Mouse (Mus musculus): ENCODE measurements at regions not wholly inside any gene's neighbourhood (a gene's known extent, or its start where the extent isn't known, plus 50 kb on each side); places are given as distances from the start of the nearest gene placed in this dataset.
"Not testable (repeated sequence)": the region's sequence is repeated elsewhere in the genome, so short reads cannot be mapped to it uniquely, and the experiment has no call there.

GRCm38 (mm10) chr14:120797916-120798490 lies 113.0 kb upstream of the Ipo5 start:
- Histone ChIP-seq H3K4me3 (no peak overlapping the region), H3K27ac (no peak overlapping the region)
- no peak for TF ChIP-seq CTCF (conservative IDR thresholded peaks at IDR 0.05)
- no peak for DNase-seq (ENCODE audit: low spot score in 2 of 2)

- Histone ChIP-seq H3K4me3 (no peak overlapping the region), H3K27ac (no peak overlapping the region)
- no peak for TF ChIP-seq CTCF (conservative IDR thresholded peaks at IDR 0.05)
- DNase-seq (ENCODE audit: low spot score in 2 of 2): no peak
Observed at GRCm38 (mm10) chr14:120803191-120803590, 107.8 kb upstream of the Ipo5 start.

GRCm38 (mm10) chr14:120803739-120804138 lies 107.3 kb upstream of the Ipo5 start:
- DNase-seq (ENCODE audit: low spot score in 2 of 2): no peak
- no peak for TF ChIP-seq CTCF (conservative IDR thresholded peaks at IDR 0.05)
- Histone ChIP-seq H3K4me3 (no peak overlapping the region), H3K27ac (no peak overlapping the region)

GRCm38 (mm10) chr14:120804183-120804848 lies 106.7 kb upstream of the Ipo5 start:
- no peak overlapping the region for H3K27ac ChIP-seq
- TF ChIP-seq CTCF (conservative IDR thresholded peaks at IDR 0.05): no peak
- no peak for DNase-seq (ENCODE audit: low spot score in 2 of 2)
- no peak overlapping the region for H3K4me3 ChIP-seq

- Histone ChIP-seq H3K4me3 (no peak overlapping the region), H3K27ac (peak overlapping the region; percentile 43)
- DNase-seq (ENCODE audit: low spot score in 2 of 2): no peak
- no peak for TF ChIP-seq CTCF (conservative IDR thresholded peaks at IDR 0.05)
Observed at GRCm38 (mm10) chr14:120805137-120805536, 105.9 kb upstream of the Ipo5 start.

GRCm38 (mm10) chr14:120805816-120806552 lies 105.0 kb upstream of the Ipo5 start:
- H3K27ac ChIP-seq: 0 out of 2 replicates have a peak overlapping the region, but pooled peaks have one; percentile 43

GRCm38 (mm10) chr14:120806553-120806893 lies 104.5 kb upstream of the Ipo5 start:
- TF ChIP-seq CTCF (conservative IDR thresholded peaks at IDR 0.05): no peak

More at GRCm38 (mm10) chr14:120805816-120806552, 105.0 kb upstream of the Ipo5 start:
- not testable (repeated sequence) for DNase-seq (ENCODE audit: low spot score in 2 of 2); H3K4me3 ChIP-seq

GRCm38 (mm10) chr14:120809321-120809720 lies 101.7 kb upstream of the Ipo5 start:
- peak; percentile 83 to 91 for DNase-seq (ENCODE audit: low spot score in 2 of 2)
- H3K27ac ChIP-seq: peak overlapping the region; percentile 81
- TF ChIP-seq CTCF (conservative IDR thresholded peaks at IDR 0.05): no peak
- no peak overlapping the region for H3K4me3 ChIP-seq

More at GRCm38 (mm10) chr14:120806553-120806893, 104.5 kb upstream of the Ipo5 start:
- Histone ChIP-seq H3K4me3 (no peak overlapping the region), H3K27ac (no peak overlapping the region)
- no peak for DNase-seq (ENCODE audit: low spot score in 2 of 2)

- Histone ChIP-seq H3K27ac (peak overlapping the region; percentile 78), H3K4me3 (no peak overlapping the region)
- DNase-seq (ENCODE audit: low spot score in 2 of 2): peak in 1 of 2 experiments; percentile 67
- TF ChIP-seq CTCF (conservative IDR thresholded peaks at IDR 0.05): peak; percentile 32
Observed at GRCm38 (mm10) chr14:120813938-120814337, 97.1 kb upstream of the Ipo5 start.

GRCm38 (mm10) chr14:120815126-120815525 lies 95.9 kb upstream of the Ipo5 start:
- H3K27ac ChIP-seq: peak overlapping the region; percentile 23; the same call in 1 of the 2 replicates
- not testable (repeated sequence) for H3K4me3 ChIP-seq
- DNase-seq (ENCODE audit: low spot score in 2 of 2): peak in 1 of 2 experiments; percentile 9

- Histone ChIP-seq H3K4me3 (no peak overlapping the region), H3K27ac (no peak overlapping the region)
- no peak for DNase-seq (ENCODE audit: low spot score in 2 of 2)
- TF ChIP-seq CTCF (conservative IDR thresholded peaks at IDR 0.05): no peak
Observed at GRCm38 (mm10) chr14:120816529-120816928, 94.5 kb upstream of the Ipo5 start.

- Histone ChIP-seq H3K4me3 (no peak overlapping the region), H3K27ac (peak overlapping the region; percentile 58; the same call in 1 of the 2 replicates)
- DNase-seq (ENCODE audit: low spot score in 2 of 2): peak in 1 of 2 experiments; percentile 28
- TF ChIP-seq CTCF (conservative IDR thresholded peaks at IDR 0.05): no peak
Observed at GRCm38 (mm10) chr14:120826187-120826586, 84.8 kb upstream of the Ipo5 start.

- H3K27ac ChIP-seq, H3K4me3 ChIP-seq: not testable (repeated sequence)
- peak in 1 of 2 experiments; percentile 29 for DNase-seq (ENCODE audit: low spot score in 2 of 2)
Observed at GRCm38 (mm10) chr14:120830389-120830835, 80.6 kb upstream of the Ipo5 start.

Measured in layer of hippocampus, adult 2 months (tissue).